Mouse (Mus musculus) right cerebral cortex, postnatal 25 days (tissue): ENCODE measurements around the gene Klf14.
A peak's percentile ranks its signal among the peaks of the same experiment; 100 is the strongest.

Source experiments
- DNase-seq: peaks from one replicate; pipeline ENCODE4 v3.0.0; 2022

The Klf14 gene

DNA sequence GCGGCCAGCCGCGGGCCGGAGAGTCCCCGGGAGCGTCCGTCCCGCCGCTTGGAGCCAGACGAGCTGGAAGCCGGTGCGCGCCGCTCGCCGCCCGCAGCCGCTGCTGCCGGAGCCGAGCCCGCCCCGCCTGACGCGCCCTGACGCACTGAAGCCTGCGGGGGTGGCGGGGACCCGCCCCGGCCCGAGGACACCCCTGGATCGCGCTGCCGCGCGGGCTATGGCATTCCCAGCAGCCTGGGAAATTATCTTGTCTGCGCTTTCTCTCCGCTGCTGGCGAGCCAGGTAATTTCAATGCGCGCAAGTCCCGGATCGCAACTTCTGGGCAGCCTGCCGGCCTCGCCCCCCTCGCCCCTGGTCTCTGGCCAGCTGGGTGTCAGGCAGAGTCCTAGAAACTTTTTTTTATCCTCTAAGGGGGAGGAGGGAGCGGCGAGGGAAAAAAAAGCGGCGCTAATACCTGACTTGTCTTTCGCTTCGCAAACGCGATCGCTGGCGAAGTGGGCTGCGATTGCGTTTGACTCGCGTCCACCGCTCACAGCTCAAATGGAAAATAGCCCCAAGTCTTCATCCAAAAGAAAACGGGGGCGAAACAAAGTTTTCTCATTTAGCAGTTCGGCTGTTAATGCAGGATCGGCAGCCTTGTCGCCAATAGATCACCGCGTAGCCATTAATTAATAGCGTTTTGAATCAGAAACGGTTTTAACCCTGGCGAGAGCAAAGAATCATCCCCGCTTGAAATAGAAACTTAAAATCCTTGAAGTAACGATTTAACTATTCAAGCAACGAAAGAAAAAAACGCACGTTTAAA lies at the start of gene Klf14:
Gene Klf14 (minus strand): TSS at position 343 of the 805 bp plus-strand sequence.
- no peak for DNase-seq

DNA sequence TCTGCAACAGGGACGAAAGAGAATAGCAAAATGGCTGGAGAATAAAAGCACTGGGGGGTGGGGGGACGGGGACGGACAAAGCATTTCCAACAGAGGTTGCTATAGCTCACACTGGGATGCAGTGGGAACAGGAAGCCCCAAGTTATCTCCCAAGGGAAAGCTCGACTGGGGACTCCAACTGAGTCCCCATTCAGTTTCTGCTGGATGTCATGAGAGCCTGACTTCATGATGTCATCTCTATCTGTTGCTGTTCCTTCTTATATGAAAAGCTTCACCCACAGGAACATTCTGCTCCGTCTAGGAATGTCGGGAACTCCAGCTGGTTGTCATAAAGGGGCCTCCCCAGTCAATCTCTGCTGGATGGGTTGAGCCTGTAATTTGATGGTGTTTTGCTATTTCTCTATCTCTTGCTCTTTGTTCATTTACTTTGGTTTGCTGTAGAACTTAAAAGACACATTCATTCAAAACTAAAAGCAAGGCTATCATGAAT lies 47.3 kb upstream of the Klf14 start:
- DNase-seq, result no peak

DNA sequence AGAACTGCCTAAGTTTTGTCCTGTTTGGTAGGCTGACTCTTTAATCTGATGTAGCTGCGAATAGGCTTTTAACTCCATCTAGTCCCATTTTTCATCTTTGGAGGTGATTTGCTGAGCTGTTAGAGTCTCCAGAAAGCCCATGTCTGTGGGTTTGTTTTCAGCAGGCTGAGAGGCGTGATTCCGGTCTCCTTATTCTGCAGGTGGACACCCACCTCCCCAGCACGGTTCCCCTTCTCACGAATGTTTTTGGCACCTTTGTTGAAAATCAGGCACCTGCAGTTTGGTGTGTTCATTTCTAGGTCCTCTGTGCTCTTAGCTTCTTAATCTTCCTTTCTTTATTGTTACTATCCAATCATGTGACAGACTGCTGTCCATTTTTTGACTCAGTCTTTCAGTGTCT lies 27.5 kb upstream of the Klf14 start:
- DNase-seq, result no peak

DNA sequence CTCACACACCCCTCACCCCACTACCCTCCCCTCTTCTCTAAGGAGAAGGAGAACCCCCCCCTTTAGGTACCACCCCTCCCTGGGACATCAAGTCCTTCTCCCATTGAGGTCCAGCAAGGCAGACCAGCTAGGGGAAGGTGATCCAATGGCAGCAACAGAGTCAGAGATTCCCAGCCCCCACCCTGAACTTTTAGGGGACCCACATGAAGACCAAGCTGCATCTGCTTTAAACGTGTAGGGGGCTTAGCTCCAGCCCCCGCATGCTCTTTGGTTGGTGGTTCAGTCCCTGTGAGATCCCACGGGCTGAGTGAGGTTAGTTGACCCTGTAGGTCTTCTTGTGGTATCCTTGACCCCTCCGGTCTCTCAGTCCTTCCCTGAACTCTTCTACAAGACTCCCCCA lies 24.1 kb upstream of the Klf14 start:
- no peak for DNase-seq

DNA sequence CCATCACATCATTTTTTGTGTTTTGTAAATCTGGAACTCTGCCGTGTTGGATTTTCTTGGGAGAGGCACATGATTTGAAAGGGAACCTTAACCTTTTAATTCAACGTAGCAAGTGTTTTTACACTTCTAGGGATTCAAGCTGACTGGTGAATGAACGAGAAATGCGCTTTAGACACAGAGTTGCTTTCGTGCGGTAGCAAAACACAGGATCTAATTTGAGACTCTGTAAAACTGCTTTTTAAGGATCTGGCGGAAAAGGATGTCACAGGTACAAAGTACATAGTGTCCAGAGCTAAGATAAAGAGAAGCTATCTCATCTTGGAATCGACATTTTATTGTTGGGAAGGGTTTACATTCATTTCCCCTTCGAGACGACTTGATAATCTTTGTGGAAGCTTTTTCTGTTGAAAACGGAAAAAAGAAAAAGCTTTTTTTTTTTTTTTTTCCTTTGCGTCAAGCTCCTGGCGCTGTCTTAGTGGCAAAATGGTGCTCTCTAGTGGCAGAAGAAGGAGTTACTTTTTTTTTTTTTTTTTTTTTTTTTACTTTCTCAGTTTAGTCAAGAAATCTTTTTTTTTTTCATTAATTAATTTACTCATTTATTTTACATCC lies 23.6 kb upstream of the Klf14 start:
- no peak for DNase-seq

DNA sequence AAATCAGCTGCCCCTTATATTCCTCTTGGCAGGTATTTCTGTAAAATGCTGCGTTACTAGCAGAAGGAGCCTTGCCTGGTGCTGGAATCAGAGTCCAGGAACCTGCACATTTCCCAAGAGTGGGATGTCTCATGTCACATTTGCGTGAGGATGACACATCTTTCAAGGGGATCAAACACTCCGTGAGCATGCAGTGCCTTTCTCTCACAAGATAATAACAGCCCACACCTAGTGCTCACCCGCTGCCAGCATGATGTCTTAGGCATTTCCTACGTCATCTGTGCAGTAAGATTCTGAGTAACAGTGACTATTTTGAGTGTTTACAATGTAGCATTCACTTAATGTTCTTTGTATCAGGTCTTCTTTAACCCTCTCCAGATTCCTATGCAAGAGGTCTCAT lies 22.5 kb upstream of the Klf14 start:
- no peak for DNase-seq

DNA sequence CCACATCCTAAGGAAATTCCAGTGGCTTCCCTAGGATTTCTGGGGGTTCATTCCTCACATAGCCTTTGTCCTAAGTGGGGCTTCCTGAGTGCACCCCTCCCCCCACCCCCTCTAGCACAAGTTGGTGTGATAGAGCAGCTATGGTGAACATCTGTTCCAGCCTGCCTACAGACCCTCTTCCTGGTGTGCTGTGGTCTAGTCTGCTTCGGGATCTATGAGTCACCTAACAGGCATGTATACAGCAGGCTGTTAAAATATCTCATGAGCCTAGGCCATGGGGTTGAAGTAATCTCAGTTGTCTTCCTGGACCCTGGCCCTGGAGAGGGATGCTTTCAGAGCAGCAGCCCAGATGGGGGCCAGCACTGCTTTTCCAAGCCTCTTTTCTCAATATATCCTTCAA lies 19.7 kb upstream of the Klf14 start:
- DNase-seq, result no peak

DNA sequence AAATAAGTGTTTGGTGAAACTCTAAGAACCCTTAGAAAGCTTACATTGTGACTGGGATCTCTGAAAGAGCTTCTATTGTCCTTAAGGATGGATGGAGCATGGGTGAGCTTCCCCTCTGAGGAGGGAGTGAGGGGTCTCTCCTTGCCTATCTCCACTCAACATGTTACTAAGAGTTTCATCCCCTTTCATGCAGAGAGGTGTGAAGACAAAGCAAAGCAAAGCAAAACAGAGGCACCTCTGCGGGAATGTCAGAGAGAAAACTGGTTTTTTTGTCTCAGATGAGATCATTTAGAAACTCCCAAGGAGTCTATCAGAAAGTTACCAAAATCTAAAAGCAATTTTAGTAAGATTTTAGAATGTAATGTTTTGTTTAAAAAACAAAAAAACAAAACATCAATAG lies 13.2 kb upstream of the Klf14 start:
- no peak for DNase-seq

DNA sequence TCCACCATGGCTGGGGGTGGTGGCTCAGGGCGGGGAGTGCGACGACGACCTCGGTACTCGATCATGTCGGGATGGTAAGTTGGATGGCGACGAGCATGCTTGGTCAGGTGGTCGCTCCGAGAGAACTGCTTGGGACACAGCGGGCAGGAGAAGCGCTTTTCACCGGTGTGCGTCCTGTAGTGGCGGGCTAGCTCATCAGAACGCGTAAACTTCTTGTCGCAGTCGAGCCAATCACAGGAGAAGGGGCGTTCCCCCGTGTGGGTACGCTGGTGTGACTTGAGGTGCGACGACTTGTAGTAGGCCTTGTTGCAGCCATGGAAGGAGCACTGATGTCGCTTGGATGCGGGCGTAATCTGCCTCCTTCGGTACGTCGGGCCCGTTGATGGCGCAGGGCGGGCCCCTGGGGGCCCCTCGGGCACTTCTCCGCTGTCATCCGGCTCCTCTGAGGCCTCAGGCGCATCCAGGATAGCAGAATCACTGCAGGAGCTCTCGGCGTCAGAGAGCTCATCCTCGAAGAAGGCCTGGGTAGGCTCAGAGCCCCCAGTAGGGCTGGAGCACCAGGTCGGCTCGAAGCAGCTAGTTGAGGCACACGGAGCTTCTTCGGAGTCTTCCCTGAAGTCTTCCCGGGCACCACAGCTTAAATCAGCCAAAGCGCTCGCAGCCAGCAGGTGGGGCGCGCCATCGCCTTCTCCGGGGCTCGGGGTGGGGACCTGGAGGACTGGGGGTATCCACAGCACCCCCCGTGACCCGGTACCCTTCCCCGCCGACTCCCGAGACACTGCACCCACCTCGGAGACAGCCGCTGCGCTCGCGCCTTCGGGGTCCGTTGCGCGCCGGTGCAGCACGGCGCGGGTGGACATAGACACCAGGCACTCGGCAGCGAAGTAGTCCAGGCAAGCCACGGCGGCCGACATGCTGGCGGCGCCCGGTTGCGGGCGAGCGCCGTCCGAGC lies 818 bp downstream of the Klf14 start:
- DNase-seq, result peak; percentile 14

DNA sequence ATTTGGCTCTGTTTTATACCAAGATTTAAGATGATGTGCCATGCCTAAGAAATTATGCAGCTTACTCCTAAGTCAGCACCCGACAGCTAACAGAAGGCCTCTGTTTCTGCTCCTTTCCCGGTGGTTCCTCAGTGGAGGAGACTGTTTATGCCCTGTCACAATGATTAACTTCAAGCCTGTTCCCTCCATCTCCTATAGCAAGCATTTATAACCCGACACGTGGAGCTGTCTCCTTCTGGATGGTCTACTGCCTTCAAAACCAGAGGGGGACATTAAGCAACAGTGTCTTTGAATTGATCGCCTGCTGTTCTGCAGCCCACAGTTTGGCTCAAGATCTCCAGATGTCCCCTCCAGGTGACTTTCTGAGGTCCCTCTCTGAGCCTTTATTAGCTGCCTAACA lies 19.6 kb downstream of the Klf14 start:
- DNase-seq, result no peak

DNA sequence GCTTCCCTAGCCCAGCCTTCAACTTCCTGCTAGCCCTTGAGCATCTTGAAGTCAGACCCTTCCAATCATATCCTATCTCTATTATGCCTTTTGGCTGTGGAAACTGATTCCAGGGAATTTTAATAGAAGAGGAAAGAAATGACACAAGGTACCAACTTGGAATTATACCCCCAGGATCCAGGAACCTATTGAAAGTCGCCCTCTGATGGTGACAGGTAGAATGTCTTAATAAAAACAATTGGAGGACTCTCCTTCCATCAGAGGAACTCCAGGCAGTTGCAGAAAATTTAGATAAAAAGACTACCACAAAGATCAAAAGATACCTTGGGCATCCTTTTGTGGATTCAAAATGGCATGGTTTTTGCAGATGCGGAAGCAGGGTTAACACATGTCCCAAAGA lies 36.1 kb downstream of the Klf14 start:
- DNase-seq, result no peak

DNA sequence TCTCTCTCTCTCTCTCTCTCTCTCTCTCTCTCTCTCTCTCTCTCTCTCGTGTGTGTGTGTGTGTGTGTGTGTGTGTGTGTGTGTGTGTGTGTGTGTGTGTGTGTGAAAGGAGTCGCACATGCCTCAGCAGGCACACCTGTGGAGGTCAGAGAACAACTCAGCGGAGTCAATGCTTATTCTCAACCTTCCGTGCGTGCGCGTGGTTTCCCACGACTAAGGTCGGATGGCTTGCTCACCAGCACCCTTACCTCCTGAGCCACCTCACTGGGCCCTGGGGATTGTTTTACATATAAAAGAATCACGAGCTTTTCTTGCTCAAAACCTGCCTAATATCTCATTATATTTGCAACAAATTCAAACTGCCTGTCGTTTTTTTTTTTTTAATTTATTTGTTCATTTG lies 37.1 kb downstream of the Klf14 start:
- DNase-seq, result no peak

DNA sequence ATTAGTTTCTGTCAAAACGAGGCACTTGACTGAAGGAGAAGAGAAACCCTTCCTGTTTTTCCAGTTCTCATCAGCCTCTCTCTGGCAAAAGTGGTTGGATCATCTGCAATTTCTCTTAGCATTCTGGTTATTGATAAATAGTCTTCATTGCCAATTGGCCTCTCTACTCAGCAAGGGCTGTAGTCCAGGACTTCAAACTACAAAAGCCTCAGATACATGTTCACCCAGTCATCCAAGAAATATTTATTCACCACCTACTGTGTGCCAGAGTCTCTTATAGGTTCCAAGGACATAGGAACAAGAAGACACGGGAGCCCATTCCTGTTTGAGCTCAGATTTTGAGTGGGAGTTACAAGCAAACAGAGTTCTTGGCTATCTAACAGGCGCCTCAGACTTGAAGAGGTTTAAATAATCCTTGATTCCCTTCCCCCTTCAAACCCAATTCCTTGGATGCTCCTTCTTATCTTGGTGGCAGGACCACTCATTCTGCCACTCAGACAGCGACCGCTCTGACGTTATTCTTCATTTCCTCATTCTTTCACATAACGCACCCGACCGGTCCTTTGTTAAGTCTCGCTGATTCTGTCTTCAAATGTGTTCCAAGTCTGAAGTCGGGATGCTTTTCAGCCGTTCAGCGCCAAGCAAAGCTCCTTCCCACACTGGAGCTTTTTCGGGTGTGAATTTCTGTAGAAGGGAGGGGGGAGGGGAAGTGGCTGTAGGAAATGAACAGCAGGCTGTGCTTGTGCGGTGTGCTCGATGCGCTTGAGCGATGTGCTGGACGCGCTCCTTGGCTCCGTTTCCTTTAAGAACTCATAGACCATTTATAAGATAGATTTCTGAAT lies 37.8 kb downstream of the Klf14 start:
- peak; percentile 61 for DNase-seq

DNA sequence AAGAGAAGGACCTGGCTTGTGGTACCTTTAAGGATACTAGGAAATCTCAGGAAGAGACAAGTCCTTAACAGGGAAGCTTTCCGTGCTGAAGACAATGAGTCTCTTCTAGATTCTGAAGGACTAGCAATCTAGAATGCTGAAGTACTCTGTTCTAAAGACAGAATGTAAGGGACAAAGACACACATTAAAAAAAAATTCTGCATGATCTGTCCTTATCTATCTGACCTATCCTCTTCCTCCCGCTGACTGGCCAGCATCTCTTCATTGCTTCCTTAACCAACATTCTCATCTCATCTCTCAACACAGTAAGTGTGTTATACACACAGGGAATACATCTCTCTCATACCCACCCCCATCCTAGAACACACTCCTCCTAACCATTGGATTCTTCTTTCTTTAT lies 43.4 kb downstream of the Klf14 start, which contains the start of gene Tsga13:
Gene Tsga13 (minus strand): TSS at position 101 of the 400 bp plus-strand sequence.
- no peak for DNase-seq

DNA sequence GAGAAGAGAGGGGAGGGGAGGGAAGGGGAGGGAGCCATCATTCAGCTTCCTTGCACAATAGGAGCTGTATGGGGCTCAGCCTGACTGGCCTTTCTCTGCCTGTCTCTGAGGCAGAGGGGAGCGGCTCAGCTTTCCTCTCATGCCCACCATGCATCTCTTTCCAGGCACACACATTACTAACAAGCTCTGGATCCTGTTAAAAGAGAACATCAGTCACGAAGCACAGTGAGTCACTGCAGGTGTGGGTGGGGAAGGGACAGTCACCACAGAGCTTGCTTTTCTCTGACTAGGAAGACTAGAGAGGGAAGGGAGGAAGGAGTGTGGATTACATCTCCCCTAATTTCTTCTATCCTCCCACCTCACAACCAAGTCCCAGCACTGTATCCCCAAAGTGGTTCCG lies 50.9 kb downstream of the Klf14 start:
- DNase-seq, result peak; percentile 74
